Mouse (Mus musculus) neural tube, embryonic 15.5 days (tissue): ENCODE measurements at regions not wholly inside any gene's neighbourhood (a gene's known extent, or its start where the extent isn't known, plus 50 kb on each side); places are given as distances from the start of the nearest gene placed in this dataset.

Experiments used
- ATAC-seq: fragments of 200-750 bp; cut with Nextera tagmentation; 2 replicates; pipeline ENCODE4 v1.8.0; 2017; ENCODE audit warnings: mild to moderate bottlenecking, moderate TSS enrichment, moderate library complexity; ENCODE audit not compliant: low FRiP score
- H3K27ac ChIP-seq: fragments of 300-500 bp; sonication (generic); replicated peaks from 2 replicates; pipeline ENCODE4 v1.5.1; 2015; ENCODE audit warnings: mild to moderate bottlenecking, inconsistent platforms
- H3K27me3 ChIP-seq: fragments of 300-500 bp; sonication (generic); replicated peaks from 2 replicates; pipeline ENCODE4 v1.6.1; 2015; ENCODE audit warnings: inconsistent platforms
- H3K36me3 ChIP-seq: fragments of 300-500 bp; sonication (generic); 2 replicates; pipeline ENCODE4 v1.6.1; 2015; ENCODE audit warnings: inconsistent platforms
- H3K4me1 ChIP-seq: fragments of 300-500 bp; sonication (generic); 2 replicates; pipeline ENCODE4 v1.6.1; 2015; ENCODE audit warnings: inconsistent platforms
- H3K4me2 ChIP-seq: fragments of 300-500 bp; sonication (generic); 2 replicates; pipeline ENCODE4 v1.6.1; 2015; ENCODE audit warnings: inconsistent platforms, mild to moderate bottlenecking, moderate library complexity
- H3K4me3 ChIP-seq: fragments of 300-500 bp; sonication (generic); replicated peaks from 2 replicates; pipeline ENCODE4 v1.5.1; 2015; ENCODE audit warnings: mild to moderate bottlenecking, inconsistent platforms
- H3K9ac ChIP-seq: fragments of 300-500 bp; sonication (generic); replicated peaks from 2 replicates; pipeline ENCODE4 v1.6.1; 2015; ENCODE audit warnings: mild to moderate bottlenecking, inconsistent platforms
- H3K9me3 ChIP-seq: fragments of 300-500 bp; sonication (generic); replicated peaks from 2 replicates; pipeline ENCODE4 v1.6.1; 2016; ENCODE audit warnings: inconsistent platforms
- WGBS: fragments of 180-500 bp; shearing (Covaris S2); methylation state at CpG from one replicate; pipeline ENCODE4 v1.1.7; 2015; ENCODE audit warnings: mixed read lengths; 5-methylcytosine and 5-hydroxymethylcytosine counted together

DNA sequence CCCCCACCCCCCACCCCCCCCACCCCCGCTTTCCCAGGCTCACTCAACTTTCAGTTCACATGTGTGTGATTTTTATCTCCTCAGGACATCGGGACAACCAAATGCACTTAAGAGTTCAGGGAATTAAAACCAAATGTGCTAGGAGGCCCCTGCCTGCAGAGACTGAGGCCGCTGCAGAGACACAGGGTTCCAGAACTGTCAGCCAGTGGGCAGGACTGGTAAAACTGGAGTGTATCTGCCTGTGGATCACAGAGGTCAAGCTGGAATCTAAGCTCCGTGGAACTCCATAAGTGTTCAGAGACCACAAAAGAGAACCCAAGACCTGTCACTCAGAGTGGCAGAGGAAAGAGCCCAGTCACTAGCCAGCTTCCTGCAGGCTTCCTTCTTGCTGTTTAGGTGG, 138.3 kb downstream of the Bmp7 start:
- Histone ChIP-seq H3K27me3 (no peaks in the 10 kb centered on the region; the same call in 1 of the 2 replicates), H3K36me3 (no peaks in the 10 kb centered on the region), H3K4me2 (no peak overlapping the region), H3K4me3 (no peak overlapping the region), H3K9me3 (no peaks in the 10 kb centered on the region), H3K4me1 (0 out of 2 replicates have a peak, but pooled peaks cover 2% of the 10 kb centered on the region), H3K27ac (no peak overlapping the region), H3K9ac (no peak overlapping the region)
- no peak for ATAC-seq
- WGBS, result 59% methylated on average over 3 of the region's 4 CpGs

DNA sequence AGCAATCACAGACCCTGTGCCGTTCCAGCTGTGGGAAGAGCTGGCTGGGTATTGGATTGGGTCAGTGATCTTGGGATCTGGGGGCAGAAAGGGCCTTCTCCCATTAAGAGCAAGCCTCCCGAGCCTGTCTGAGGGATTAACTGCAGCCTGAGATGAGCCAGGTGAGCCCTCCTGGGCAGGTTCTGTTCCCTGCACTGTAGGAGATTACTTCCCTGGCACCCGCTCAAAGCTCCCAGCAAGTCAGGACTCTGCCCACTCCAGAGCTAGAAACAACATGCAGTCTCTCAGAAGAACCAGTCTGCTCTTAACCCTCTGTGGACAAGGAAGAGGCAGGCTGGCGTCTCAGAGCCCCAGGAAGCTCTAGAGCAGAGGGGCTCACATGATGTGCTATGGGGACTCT, 132.7 kb downstream of the Bmp7 start:
- Histone ChIP-seq H3K36me3 (no peaks in the 10 kb centered on the region), H3K4me3 (no peak overlapping the region), H3K9ac (no peak overlapping the region), H3K4me2 (no peak overlapping the region), H3K27ac (no peak overlapping the region), H3K9me3 (no peaks in the 10 kb centered on the region), H3K4me1 (peaks cover 10% of the 10 kb centered on the region; the same call in 1 of the 2 replicates), H3K27me3 (0 out of 2 replicates have a peak, but pooled peaks cover 2% of the 10 kb centered on the region)
- 74% methylated on average over 4 of the region's 4 CpGs for WGBS
- no peak for ATAC-seq

DNA sequence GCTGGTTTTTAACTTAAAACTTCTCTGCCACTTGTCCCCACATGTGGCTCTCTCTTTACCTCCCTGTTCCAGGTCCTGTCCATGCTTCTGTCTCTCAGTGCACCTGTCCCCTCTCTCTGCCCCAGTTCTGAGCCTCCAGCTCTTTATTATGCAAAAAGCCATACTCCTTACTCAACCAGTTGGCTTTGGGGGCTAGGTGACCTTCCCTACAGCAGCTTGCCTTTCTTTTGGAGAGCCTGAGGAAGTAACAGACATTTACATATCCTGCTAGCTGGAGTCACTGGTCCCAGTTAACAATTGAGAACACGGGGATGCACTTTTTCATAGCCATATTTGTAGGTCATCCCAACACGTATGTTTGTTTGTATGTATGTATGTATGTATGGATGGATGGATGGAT, 130.8 kb downstream of the Bmp7 start:
- no peak overlapping the region for H3K9ac ChIP-seq
- no peak for ATAC-seq
- 86% methylated on average over 2 of the region's 2 CpGs for WGBS
- no peak overlapping the region for H3K27ac ChIP-seq
- H3K4me2 ChIP-seq, result no peak overlapping the region
- peaks cover 11% of the 10 kb centered on the region; the same call in 1 of the 2 replicates for H3K4me1 ChIP-seq
- 0 out of 2 replicates have a peak, but pooled peaks cover 2% of the 10 kb centered on the region for H3K27me3 ChIP-seq
- no peaks in the 10 kb centered on the region for H3K36me3 ChIP-seq
- no peaks in the 10 kb centered on the region for H3K9me3 ChIP-seq
- no peak overlapping the region for H3K4me3 ChIP-seq

DNA sequence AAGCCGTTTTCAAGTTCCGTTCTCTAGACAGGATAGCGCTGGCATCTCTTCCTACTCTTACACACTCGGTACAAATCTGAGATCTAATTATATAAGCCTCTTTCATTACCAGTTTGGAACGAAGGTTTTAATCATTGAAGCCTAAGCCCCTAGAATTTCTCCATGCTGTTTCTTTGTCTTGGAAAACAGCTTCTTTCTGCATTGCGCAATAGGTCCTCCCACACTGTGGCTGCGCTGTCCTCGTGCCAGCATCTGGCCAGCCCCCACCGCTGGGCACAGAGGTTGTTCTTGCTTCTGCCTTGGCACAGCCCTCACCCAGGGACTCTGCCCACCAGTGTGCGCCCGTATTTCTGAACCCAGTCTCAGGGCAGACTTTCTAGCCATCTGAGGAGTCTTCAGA, 126.8 kb downstream of the Bmp7 start:
- Histone ChIP-seq H3K4me3 (no peak overlapping the region), H3K4me2 (no peak overlapping the region), H3K27me3 (0 out of 2 replicates have a peak, but pooled peaks cover 2% of the 10 kb centered on the region), H3K4me1 (peaks cover 11% of the 10 kb centered on the region; the same call in 1 of the 2 replicates), H3K9ac (no peak overlapping the region), H3K9me3 (no peaks in the 10 kb centered on the region), H3K27ac (no peak overlapping the region), H3K36me3 (no peaks in the 10 kb centered on the region)
- WGBS, result 86% methylated on average over 11 of the region's 11 CpGs
- ATAC-seq, result no peak

DNA sequence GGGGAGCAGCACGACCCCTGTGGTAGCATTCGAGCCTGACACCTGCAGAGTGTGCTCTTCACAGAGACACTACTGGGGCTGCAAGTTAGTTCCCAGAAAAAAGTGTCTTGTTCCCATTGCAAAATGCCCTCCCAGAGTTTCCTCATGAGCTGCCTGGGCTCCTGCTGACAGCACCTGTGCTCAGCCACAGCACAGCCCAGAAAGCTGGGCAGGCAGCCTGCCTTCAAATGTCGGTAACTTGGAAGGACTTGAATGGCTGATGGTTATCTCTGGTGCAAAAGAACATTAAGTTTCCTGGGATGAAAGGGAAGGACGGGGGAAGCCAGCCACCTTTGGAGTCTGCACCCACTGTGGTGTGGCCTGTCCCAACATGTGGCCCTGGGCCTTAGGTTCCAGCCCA, 126.2 kb downstream of the Bmp7 start:
- Histone ChIP-seq H3K27me3 (0 out of 2 replicates have a peak, but pooled peaks cover 2% of the 10 kb centered on the region), H3K9me3 (no peaks in the 10 kb centered on the region), H3K36me3 (no peaks in the 10 kb centered on the region), H3K4me1 (peaks cover 11% of the 10 kb centered on the region; the same call in 1 of the 2 replicates), H3K4me3 (no peak overlapping the region), H3K27ac (no peak overlapping the region), H3K9ac (no peak overlapping the region), H3K4me2 (no peak overlapping the region)
- no peak for ATAC-seq
- WGBS, result 80% methylated on average over 4 of the region's 4 CpGs

DNA sequence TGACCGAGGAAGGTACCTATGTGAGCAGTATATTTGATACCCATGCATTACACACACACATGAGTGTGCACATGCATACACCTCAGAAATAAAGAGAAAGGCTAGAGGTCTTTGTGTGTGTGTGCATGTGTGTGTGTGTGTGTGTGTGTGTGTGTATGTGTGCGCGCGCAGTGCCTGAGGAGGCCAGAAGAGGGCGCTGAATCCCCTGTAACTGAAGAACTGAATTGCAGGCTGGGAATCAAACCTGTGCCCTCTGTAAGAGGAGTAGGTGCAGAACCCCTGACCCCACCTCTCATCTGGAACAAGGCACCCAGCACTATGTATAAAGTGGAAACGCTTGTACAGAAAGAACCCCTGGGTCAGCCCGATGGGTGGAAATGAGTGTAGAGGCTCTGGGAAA, 125.0 kb downstream of the Bmp7 start:
- no peak overlapping the region for H3K27ac ChIP-seq
- H3K4me2 ChIP-seq, result no peak overlapping the region
- 95% methylated on average over 7 of the region's 7 CpGs for WGBS
- H3K4me1 ChIP-seq, result peaks cover 11% of the 10 kb centered on the region; the same call in 1 of the 2 replicates
- H3K27me3 ChIP-seq, result 0 out of 2 replicates have a peak, but pooled peaks cover 2% of the 10 kb centered on the region
- H3K9me3 ChIP-seq, result no peaks in the 10 kb centered on the region
- H3K4me3 ChIP-seq, result no peak overlapping the region
- H3K36me3 ChIP-seq, result no peaks in the 10 kb centered on the region
- ATAC-seq, result no peak
- H3K9ac ChIP-seq, result no peak overlapping the region

DNA sequence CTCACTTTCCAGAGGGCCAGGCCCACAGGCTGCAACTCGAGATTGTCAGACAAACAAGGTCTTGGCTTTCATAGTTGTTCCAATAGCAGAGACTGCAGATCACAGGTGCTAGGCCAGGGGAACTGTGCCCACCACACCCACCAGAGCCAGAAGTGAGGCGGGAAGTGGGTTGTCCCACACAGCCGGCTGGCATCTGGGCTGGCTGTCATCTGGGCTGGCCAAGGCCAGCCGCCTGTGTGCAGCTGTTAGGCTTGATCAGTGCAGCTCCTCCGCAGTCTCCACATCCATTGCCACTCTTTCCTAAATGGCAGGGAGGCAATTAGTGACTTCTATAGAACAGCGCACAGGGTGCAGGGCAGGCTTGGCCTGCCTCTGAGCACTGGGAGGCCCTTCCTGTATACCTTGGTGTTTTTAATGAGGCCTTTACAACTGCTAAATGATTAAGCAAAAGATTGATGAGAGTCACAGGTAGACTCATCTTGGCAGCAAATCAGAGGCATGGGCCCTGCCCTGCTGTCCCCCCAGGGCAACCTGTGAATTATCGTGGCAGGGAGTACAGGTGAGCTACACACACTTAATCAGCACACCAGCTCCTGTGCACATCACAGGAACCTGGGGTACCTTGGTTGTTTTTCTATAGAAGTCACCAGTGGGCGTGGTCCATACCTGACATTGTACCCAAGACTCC, 122.9 kb downstream of the Bmp7 start:
- ATAC-seq, result no peak
- no peaks in the 10 kb centered on the region for H3K9me3 ChIP-seq
- WGBS, result 53% methylated on average over 8 of the region's 8 CpGs
- no peak overlapping the region for H3K4me2 ChIP-seq
- H3K36me3 ChIP-seq, result no peaks in the 10 kb centered on the region
- no peak overlapping the region for H3K27ac ChIP-seq
- H3K9ac ChIP-seq, result no peak overlapping the region
- H3K4me1 ChIP-seq, result peaks cover 3% of the 10 kb centered on the region; the same call in 1 of the 2 replicates
- peaks cover 6% of the 10 kb centered on the region; the same call in 1 of the 2 replicates for H3K27me3 ChIP-seq
- no peak overlapping the region for H3K4me3 ChIP-seq
